Comparison of ENCODE assay signal across 29 mouse cellular contexts in the genomic region with DNA sequence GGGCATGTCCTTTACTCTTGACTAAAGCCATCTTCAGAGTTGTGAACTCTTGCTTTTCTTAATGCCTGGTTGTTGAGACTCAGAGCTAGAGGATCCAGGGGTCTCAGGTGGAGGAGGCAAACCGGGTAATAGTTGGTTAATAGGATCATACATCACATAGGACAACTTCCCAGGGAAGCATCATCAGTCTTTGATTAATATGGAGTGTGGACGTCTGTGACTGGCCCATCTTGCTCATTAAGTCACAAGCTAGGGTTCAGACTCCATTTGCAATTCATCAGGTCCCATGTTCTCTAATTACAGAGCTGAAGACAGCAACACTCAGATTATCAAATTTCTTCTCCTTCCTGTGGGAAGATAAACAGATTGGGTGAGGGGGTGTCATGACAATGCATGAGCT.
DNase-seq lines count a peak whose midpoint lies in the region; ATAC-seq lines count a peak whose summit lies in the region.
"Had no signal": no experiment of that assay in that cellular context is flagged by ENCODE, and none has a peak within 500 bp of the region (broad histone marks: within the 10 kb centered on the region; RNA-seq: fewer than 3 reads in every experiment).

No protein-coding gene starts in this region.

- H3K4me1 ChIP-seq in forebrain, embryonic 13.5 days: no peaks in the 10 kb centered on the region
- H3K4me1 ChIP-seq in forebrain, embryonic 10.5 days: no peaks in the 10 kb centered on the region
- H3K4me1 ChIP-seq in hindbrain, embryonic 11.5 days (replicated peaks; ENCODE audit: control insufficient read depth, insufficient read depth, low read length): no peaks in the 10 kb centered on the region
- H3K4me1 ChIP-seq in hindbrain, embryonic 14.5 days (replicated peaks; ENCODE audit: control insufficient read depth, insufficient read depth, low read length): no peaks in the 10 kb centered on the region
- no peaks in the 10 kb centered on the region for H3K4me1 ChIP-seq in neural tube, embryonic 12.5 days
- H3K4me1 ChIP-seq: forebrain, embryonic 12.5 days; heart, embryonic 10.5 days; heart, embryonic 13.5 days had no signal

- no peaks in the 10 kb centered on the region for H3K36me3 ChIP-seq in forebrain, embryonic 13.5 days (ENCODE audit: poor library complexity, severe bottlenecking)
- no peaks in the 10 kb centered on the region for H3K36me3 ChIP-seq in forebrain, embryonic 10.5 days (replicated peaks)
- no peaks in the 10 kb centered on the region for H3K36me3 ChIP-seq in hindbrain, embryonic 11.5 days (ENCODE audit: control insufficient read depth, insufficient read depth, low read length)
- no peaks in the 10 kb centered on the region for H3K36me3 ChIP-seq in hindbrain, embryonic 14.5 days (replicated peaks; ENCODE audit: control insufficient read depth, insufficient read depth)
- H3K36me3 ChIP-seq in neural tube, embryonic 12.5 days: no peaks in the 10 kb centered on the region
- H3K36me3 ChIP-seq: forebrain, embryonic 12.5 days; G1E; heart, embryonic 10.5 days; heart, embryonic 13.5 days had no signal

- no peaks in the 10 kb centered on the region for H3K9me3 ChIP-seq in forebrain, embryonic 13.5 days (replicated peaks)
- no peaks in the 10 kb centered on the region for H3K9me3 ChIP-seq in forebrain, embryonic 10.5 days
- no peaks in the 10 kb centered on the region for H3K9me3 ChIP-seq in hindbrain, embryonic 11.5 days (ENCODE audit: control insufficient read depth, low read length)
- no peaks in the 10 kb centered on the region for H3K9me3 ChIP-seq in hindbrain, embryonic 14.5 days (ENCODE audit: control insufficient read depth, low read length)
- H3K9me3 ChIP-seq in neural tube, embryonic 12.5 days: no peaks in the 10 kb centered on the region
- H3K9me3 ChIP-seq: forebrain, embryonic 12.5 days; heart, embryonic 10.5 days; heart, embryonic 13.5 days had no signal

- no peak overlapping the region for H3K4me2 ChIP-seq in forebrain, embryonic 13.5 days
- no peak overlapping the region for H3K4me2 ChIP-seq in hindbrain, embryonic 11.5 days (replicated peaks; ENCODE audit: low read depth, low read length)
- no peak overlapping the region for H3K4me2 ChIP-seq in hindbrain, embryonic 14.5 days (replicated peaks)
- no peak overlapping the region for H3K4me2 ChIP-seq in neural tube, embryonic 12.5 days (replicated peaks)
- H3K4me2 ChIP-seq: forebrain, embryonic 12.5 days; heart, embryonic 13.5 days had no signal

- ATAC-seq in forebrain, embryonic 13.5 days: 0 out of 2 replicates have a peak, but pooled peaks have one; percentile 38
- peak; percentile 74 for ATAC-seq in hindbrain, embryonic 11.5 days (ENCODE audit: low FRiP score)
- ATAC-seq in hindbrain, embryonic 14.5 days (ENCODE audit: low FRiP score): no peak
- ATAC-seq in neural tube, embryonic 12.5 days (ENCODE audit: low FRiP score, low read depth): 0 out of 2 replicates have a peak, but pooled peaks have one; percentile 33
- ATAC-seq: hindbrain, postnatal 0 days; inflammation-experienced regulatory T-cells, adult 6 months; intestine, embryonic 16.5 days; Patski had no signal

- H3K27me3 ChIP-seq in forebrain, embryonic 13.5 days: no peaks in the 10 kb centered on the region
- H3K27me3 ChIP-seq in forebrain, embryonic 10.5 days (ENCODE audit: poor library complexity, severe bottlenecking): no peaks in the 10 kb centered on the region
- H3K27me3 ChIP-seq in hindbrain, embryonic 11.5 days (ENCODE audit: control insufficient read depth, insufficient read depth, low read length): no peaks in the 10 kb centered on the region
- no peaks in the 10 kb centered on the region for H3K27me3 ChIP-seq in hindbrain, embryonic 14.5 days (ENCODE audit: control insufficient read depth, insufficient read depth, low read length)
- H3K27me3 ChIP-seq in neural tube, embryonic 12.5 days (replicated peaks): no peaks in the 10 kb centered on the region
- H3K27me3 ChIP-seq: CH12.LX; forebrain, embryonic 12.5 days; heart, embryonic 13.5 days; Patski had no signal

- no peak overlapping the region for H3K27ac ChIP-seq in forebrain, embryonic 13.5 days
- no peak overlapping the region for H3K27ac ChIP-seq in forebrain, embryonic 10.5 days
- H3K27ac ChIP-seq in hindbrain, embryonic 11.5 days (ENCODE audit: low read depth, low read length): no peak overlapping the region
- no peak overlapping the region for H3K27ac ChIP-seq in hindbrain, embryonic 14.5 days
- H3K27ac ChIP-seq in neural tube, embryonic 12.5 days: no peak overlapping the region
- H3K27ac ChIP-seq: forebrain, embryonic 12.5 days; heart, adult 2 months; heart, embryonic 10.5 days; heart, embryonic 13.5 days; hindbrain, postnatal 0 days had no signal

- no peak overlapping the region for H3K9ac ChIP-seq in forebrain, embryonic 13.5 days
- H3K9ac ChIP-seq in hindbrain, embryonic 11.5 days (ENCODE audit: low read depth, low read length): no peak overlapping the region
- H3K9ac ChIP-seq in hindbrain, embryonic 14.5 days: no peak overlapping the region
- H3K9ac ChIP-seq in neural tube, embryonic 12.5 days: no peak overlapping the region
- H3K9ac ChIP-seq: forebrain, embryonic 12.5 days; heart, embryonic 13.5 days had no signal

- H3K4me3 ChIP-seq in forebrain, embryonic 13.5 days: no peak overlapping the region
- no peak overlapping the region for H3K4me3 ChIP-seq in forebrain, embryonic 10.5 days
- no peak overlapping the region for H3K4me3 ChIP-seq in hindbrain, embryonic 11.5 days (ENCODE audit: low read depth, low read length)
- H3K4me3 ChIP-seq in hindbrain, embryonic 14.5 days (replicated peaks; ENCODE audit: low read length): no peak overlapping the region
- no peak overlapping the region for H3K4me3 ChIP-seq in neural tube, embryonic 12.5 days
- H3K4me3 ChIP-seq: forebrain, embryonic 12.5 days; heart, adult 2 months; heart, embryonic 10.5 days; heart, embryonic 13.5 days had no signal

- no peak for DNase-seq in forebrain, embryonic 10.5 days (ENCODE audit: extremely low spot score, low spot score)
- DNase-seq in hindbrain, embryonic 11.5 days (ENCODE audit: low spot score): peak; percentile 5
- no peak for DNase-seq in hindbrain, embryonic 14.5 days (ENCODE audit: low spot score)
- no peak for DNase-seq in neural tube, embryonic 10.5 days (ENCODE audit: extremely low spot score, low spot score)
- no peak for DNase-seq in ovary, postnatal 36 days (ENCODE audit: low spot score)
- DNase-seq: adrenal gland, postnatal 10 days; adrenal gland, postnatal 36 days; B cell, adult 2 months; cerebellum, adult 11 months; cerebellum, adult 2 months; cerebellum, adult 9-11 months; cerebellum, postnatal 25 days; gastrocnemius, postnatal 10 days; gastrocnemius, postnatal 36 days; heart, adult 2 months; heart, postnatal 14 days; heart, postnatal 4 days; kidney, adult 18-20 months had no signal

- WGBS in forebrain, embryonic 13.5 days: 57% methylated on average over 2 of the region's 2 CpGs
- 83% methylated on average over 2 of the region's 2 CpGs for WGBS in forebrain, embryonic 10.5 days
- 47% methylated on average over 2 of the region's 2 CpGs for WGBS in hindbrain, embryonic 11.5 days
- 29% methylated on average over 2 of the region's 2 CpGs for whole genome bisulfite sequencing in hindbrain, embryonic 14.5 days
- WGBS in neural tube, embryonic 12.5 days: 44% methylated on average over 2 of the region's 2 CpGs
